Mouse (Mus musculus) mouse embryonic stem cell (cell line): ENCODE results near the gene Slc33a1.

Source experiments
- in situ Hi-C, 2 experiments: fragments of 300-500 bp; cut with MboI; formaldehyde crosslinking; loops; 1 replicate in 1 of 2; 3 replicates in 1 of 2; pipeline ENCODE4 v1.14.3; 2019 to 2020; ENCODE audit warnings: low sequenced_read_pairs in 2 of 2, low pct_unique_long_range_greater_than_20kb in 1 of 2, mixed read lengths in 1 of 2; ENCODE audit not compliant: unreplicated experiment in 1 of 2

Slc33a1 gene

GRCm38 (mm10) chr3:63964100-63964921, at the start of gene Slc33a1:
Gene Slc33a1, minus strand, starts transcription at chr3:63964768.
- in situ Hi-C loops = loop anchor here in 1 of 2 experiments (25.0 kb wide), 1 partner anchor 823 kb away; no protein-coding TSS in a partner anchor

DNA sequence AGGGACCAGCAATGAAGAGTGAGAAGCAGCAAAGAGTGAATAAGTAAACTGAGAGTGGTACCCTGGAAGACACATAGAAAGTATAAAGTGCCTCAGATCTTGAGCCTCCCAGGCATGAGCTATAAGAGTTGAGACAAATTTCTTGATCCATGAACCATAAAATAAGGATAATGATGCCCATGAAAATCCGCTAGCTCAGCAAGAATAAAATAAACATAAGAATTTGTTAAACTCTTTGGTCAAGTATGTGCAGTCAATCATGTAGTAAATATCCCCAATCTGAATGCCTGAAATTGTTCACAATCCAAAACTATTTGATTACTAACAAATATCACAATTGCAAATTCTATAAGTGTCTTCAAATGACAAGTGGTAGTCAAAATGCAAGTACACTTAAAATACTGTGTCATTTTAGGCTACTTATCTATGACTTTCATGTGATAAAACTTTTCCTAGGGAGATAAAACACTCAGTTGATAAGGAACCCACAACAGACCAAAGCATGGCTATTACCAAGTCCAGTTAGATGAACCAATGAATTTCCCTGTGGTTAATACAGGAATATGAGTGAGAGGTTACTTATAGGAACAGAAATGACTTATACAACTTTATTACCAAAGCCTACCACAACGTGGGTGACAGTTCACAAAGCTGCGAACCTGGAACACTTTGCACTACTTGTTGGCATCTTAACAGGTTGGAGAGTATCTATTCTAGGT, 24.3 kb upstream of the Slc33a1 start:
- in situ Hi-C loops = loop anchor here (25.0 kb wide), 2 partner anchors 1398 to 1502 kb away; partner anchors contain the start of gene Ssr3 (in 1 of the 2)

DNA sequence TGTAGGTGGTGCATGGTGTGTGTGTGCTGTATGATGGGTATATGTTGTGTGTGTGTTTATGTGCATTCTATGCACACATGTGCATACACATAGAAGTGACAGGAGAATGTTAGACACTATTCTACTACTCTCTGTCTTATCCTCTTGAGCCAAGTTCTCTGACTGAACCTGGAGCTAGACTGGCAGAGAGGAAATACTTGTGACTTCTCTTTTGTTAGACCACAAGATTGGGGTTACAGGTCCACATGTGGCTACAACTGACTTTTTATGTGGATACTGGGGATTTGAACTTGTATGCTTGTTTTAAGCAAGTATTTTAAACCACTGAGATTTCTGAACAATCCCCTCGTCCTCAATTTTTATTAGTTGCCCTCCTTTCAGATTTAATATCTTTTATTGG, 22.1 kb upstream of the Slc33a1 start:
- in situ Hi-C loops = loop anchor here (25.0 kb wide), 2 partner anchors 1401 to 1499 kb away; partner anchors contain the start of gene Ssr3 (in 1 of the 2)

DNA sequence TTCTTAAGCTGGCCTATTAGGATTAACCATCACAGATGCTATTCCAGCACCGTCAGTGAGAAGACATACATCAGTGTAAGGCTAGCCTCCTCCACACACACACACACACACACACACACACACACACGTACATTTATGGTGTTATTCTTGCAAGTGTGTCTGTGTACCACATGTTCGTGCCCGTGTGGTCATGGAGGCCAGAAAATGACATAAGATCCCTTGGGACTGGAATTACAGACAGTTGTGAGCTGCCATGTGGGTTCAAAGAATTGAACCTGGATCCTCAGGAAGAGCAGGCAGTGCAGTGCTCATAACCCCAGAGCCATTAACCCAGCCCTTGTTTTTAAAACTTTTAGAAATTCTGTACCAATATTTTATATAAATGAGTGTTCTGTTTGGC, 13.3 kb upstream of the Slc33a1 start:
- in situ Hi-C loops = loop anchor here (25.0 kb wide), 2 partner anchors 1409 to 1491 kb away; partner anchors contain the start of gene Ssr3 (in 1 of the 2)

GRCm38 (mm10) chr3:63975955-63976908, 11.7 kb upstream of the Slc33a1 start, which contains the start of gene Gmps:
Gene Gmps, plus strand, starts transcription at chr3:63976106.
- in situ Hi-C loops = loop anchor here (25.0 kb wide), 2 partner anchors 1411 to 1489 kb away; partner anchors contain the start of gene Ssr3 (in 1 of the 2)

DNA sequence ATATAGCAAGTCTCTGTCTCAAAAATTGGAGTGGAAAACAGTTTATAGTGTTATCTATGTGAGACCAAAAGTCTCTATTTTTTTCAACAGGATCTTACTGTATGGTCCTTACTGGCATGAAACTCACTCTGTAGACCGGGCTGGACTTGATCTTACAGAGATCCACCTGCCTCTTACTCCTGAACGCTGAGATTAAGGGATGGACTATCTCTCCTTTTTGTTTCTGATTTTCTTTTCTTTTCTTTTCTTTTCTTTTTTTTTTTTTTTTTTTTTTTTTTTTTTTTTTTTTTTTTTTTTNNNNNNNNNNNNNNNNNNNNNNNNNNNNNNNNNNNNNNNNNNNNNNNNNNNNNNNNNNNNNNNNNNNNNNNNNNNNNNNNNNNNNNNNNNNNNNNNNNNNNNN, 1.4 kb upstream of the Slc33a1 start:
- in situ Hi-C loops = loop anchor here in 1 of 2 experiments (25.0 kb wide), 1 partner anchor 821 kb away; no protein-coding TSS in a partner anchor

DNA sequence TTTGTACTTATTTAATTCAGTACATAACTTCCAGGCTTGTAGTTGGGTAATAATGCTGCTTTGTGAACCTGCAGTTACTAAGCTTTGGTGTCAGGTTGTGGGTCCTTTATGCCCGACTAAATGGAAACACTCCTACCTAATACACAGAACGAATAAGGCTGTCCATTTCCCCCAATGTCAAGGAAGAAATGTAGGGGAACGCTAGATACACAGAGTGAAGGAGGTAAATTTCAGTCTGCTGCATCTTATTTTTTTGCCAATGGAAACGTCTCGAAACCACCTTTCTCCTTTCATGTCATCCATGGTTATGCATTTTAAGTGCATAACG, 318 bp upstream of the Slc33a1 start:
- in situ Hi-C loops = loop anchor here in 1 of 2 experiments (25.0 kb wide), 1 partner anchor 822 kb away; no protein-coding TSS in a partner anchor

- in situ Hi-C loops = loop anchor here in 1 of 2 experiments (25.0 kb wide), 1 partner anchor 824 kb away; no protein-coding TSS in a partner anchor
Observed at GRCm38 (mm10) chr3:63963421-63964099, 1.0 kb downstream of the Slc33a1 start.

- in situ Hi-C loops = loop anchor here in 1 of 2 experiments (25.0 kb wide), 1 partner anchor 837 kb away; no protein-coding TSS in a partner anchor
Observed at GRCm38 (mm10) chr3:63949837-63950236, 14.7 kb downstream of the Slc33a1 start.

DNA sequence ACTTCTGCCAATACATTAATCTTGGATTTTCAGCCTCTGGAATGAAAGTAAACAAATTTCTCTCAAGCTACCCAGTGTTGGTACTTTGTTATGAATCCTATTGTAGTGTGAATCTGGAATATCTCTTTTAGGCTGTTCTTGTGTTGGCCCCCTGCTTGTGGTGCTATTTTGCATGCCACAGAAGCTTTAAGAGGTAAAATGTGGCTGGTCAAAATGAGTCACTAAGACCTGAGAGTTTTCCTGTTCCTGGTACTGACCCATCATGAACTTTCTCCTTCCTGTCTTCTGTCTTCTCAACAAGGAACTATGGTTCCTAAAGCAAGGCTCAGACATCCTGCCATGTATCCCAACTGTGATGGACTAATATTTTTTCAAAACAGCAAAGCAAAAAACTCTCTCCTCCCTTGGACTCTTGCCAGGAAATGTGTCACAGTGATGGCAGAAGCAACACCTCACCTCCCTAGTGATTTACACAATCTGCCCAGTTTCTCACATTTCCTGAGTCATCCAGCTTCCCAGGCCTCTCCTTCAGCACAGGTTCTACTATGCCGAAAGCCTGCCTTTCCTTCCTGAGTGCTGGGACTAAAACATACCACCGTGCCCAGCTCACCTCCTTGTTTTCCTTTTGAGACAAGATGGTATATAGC, 23.2 kb downstream of the Slc33a1 start:
- in situ Hi-C loops = no loop called here

DNA sequence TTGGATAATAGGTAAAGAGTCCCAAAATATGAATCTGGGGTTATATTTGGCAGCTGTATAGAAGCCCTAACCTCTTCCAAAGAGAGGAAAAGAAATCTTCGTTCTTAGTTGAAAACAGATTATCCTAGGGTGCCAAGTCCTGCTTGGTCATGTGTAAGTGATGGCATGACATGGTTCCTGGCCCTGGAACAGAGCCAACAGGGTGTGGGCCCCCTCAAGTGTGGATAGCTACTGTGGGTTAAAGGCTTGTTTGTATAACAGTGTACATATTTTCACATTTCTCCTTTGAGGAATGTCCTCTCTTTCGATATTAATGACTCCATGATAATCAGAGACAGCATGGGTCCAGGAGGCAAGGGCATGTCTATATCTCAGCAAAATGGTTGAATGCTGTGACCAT, 25.6 kb downstream of the Slc33a1 start:
- in situ Hi-C loops = no loop called here

GRCm38 (mm10) chr3:63928878-63929859, 35.4 kb downstream of the Slc33a1 start, which contains the start of gene E130311K13Rik:
Gene E130311K13Rik, minus strand, starts transcription at chr3:63929472.
- in situ Hi-C loops = no loop called here

DNA sequence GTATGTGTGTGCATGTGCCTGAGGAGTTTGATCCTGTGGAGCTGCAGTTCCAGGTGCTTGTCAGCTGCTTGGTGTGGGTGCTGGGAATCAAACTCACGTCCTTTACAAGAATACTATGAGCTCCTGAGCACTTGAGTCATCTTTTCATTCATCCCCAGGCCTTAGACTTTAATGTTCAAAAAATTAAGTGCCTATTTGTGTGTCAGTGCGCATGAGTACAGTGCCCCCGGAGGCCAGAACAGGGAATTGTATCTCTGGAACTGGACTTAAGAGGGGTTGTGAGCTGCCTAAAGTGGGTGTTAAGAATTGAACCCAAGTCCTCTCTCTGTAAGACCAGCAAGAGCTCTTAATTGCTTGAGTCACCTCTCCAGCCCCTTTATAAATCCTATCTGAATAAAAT, 44.9 kb downstream of the Slc33a1 start:
- in situ Hi-C loops = no loop called here

DNA sequence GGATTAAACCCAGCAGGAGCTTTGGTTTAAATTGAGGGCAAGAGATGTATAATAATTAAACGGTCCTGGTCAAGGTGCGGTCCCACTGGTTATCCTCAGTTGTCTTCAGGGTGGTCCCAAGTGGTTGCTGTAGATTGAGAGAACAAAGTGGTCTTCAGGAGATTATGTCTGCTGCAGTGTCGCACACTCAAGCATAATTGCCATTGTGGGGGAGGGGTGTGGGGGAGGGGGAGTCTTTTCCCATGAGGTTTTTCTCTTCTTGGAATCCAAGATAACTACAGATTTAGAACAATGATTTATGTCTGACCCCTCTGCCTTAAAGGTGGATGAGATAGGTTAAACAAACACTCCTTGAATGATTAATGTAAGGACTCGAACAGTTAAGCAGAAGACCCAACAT, 54.3 kb downstream of the Slc33a1 start:
- in situ Hi-C loops = no loop called here

DNA sequence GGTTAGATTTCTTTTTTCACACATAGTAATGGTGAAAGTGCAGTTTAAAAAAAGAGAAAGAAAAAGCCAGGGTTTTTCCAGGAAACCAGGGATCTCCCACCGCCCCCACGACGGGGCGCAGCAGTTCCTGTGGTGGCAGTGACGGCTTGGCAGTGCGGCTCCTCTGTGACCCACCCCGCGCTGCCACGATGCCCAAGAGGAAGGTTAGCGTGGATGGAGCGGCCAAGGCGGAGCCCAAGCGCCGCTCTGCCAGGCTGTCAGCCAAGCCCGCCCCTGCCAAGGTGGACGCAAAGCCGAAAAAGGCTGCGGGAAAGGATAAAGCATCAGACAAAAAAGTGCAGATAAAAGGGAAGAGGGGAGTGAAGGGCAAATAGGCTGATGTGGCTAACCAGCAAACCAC, 59.3 kb downstream of the Slc33a1 start:
- in situ Hi-C loops = no loop called here

GRCm38 (mm10) chr3:63904157-63904556, 60.4 kb downstream of the Slc33a1 start:
- in situ Hi-C loops = no loop called here
